Mouse (Mus musculus) MEL (cell line): ENCODE results near the gene Sertad2. TPM values are rescaled to one million over a fixed set of nuclear protein-coding genes. Genes with fewer than 3 reads are reported as not detected.

Experiments used
- DNase-seq: peaks from one replicate; pipeline ENCODE4 v3.0.0; 2011; ENCODE audit warnings: low read depth, low spot score
- H3K27ac ChIP-seq: 2 replicates; pipeline ENCODE4 v1.5.1; 2012; ENCODE audit warnings: low read depth, mild to moderate bottlenecking, control low read depth, low read length, moderate library complexity; ENCODE audit not compliant: control insufficient read depth
- H3K27me3 ChIP-seq, 2 experiments: fragments of 150-350 bp in 1 of 2; sonication (generic) in 1 of 2; 2 replicates each; pipeline ENCODE4 v1.6.1; 2012; ENCODE audit warnings: low read length in 2 of 2, mild to moderate bottlenecking in 2 of 2, improper control_type of control experiment in 1 of 2, moderate library complexity in 1 of 2; ENCODE audit not compliant: insufficient read depth in 2 of 2, control insufficient read depth in 1 of 2
- H3K36me3 ChIP-seq, 2 experiments: 2 replicates each; pipeline ENCODE4 v1.6.1; 2012 to 2014; ENCODE audit warnings: low read length in 2 of 2, improper control_type of control experiment in 1 of 2, inconsistent platforms in 1 of 2, mild to moderate bottlenecking in 1 of 2; ENCODE audit not compliant: insufficient read depth in 2 of 2, control insufficient read depth in 1 of 2
- H3K4me1 ChIP-seq, 2 experiments: fragments of 150-350 bp in 1 of 2; sonication (generic) in 1 of 2; 2 replicates each; pipeline ENCODE4 v1.6.1; 2012; ENCODE audit warnings: low read length in 2 of 2, improper control_type of control experiment in 1 of 2, mild to moderate bottlenecking in 1 of 2; ENCODE audit not compliant: insufficient read depth in 2 of 2, control insufficient read depth in 1 of 2
- H3K4me3 ChIP-seq, 2 experiments: fragments of 150-350 bp in 1 of 2; sonication (generic) in 1 of 2; 2 replicates each; pipeline ENCODE4 v1.5.1; 2012; ENCODE audit warnings: low read depth in 2 of 2, low read length in 2 of 2, mild to moderate bottlenecking in 2 of 2, moderate library complexity in 2 of 2, control low read depth in 1 of 2, improper control_type of control experiment in 1 of 2; ENCODE audit not compliant: control insufficient read depth in 1 of 2, insufficient read depth in 1 of 2
- H3K79me2 ChIP-seq: 2 replicates; pipeline ENCODE4 v1.6.1; 2012; ENCODE audit warnings: mild to moderate bottlenecking, low read length, moderate library complexity; ENCODE audit not compliant: control insufficient read depth, poor library complexity, insufficient read depth
- H3K9ac ChIP-seq: 2 replicates; pipeline ENCODE4 v1.6.1; 2012; ENCODE audit warnings: low read depth, mild to moderate bottlenecking, control low read depth, low read length, moderate library complexity; ENCODE audit not compliant: control insufficient read depth, poor library complexity, severe bottlenecking
- H3K9me3 ChIP-seq: fragments of 150-350 bp; sonication (generic); replicated peaks from 2 replicates; pipeline ENCODE4 v1.6.1; 2012; ENCODE audit warnings: mild to moderate bottlenecking, low read length, improper control_type of control experiment, moderate library complexity; ENCODE audit not compliant: insufficient read depth
- BHLHE40 ChIP-seq: IDR thresholded peaks from 2 replicates; pipeline ENCODE4 v1.6.1; 2012; ENCODE audit warnings: low read depth, mild to moderate bottlenecking, inconsistent platforms, low read length, improper control_type of control experiment, borderline replicate concordance
- CHD2 ChIP-seq: IDR thresholded peaks from 2 replicates; pipeline ENCODE4 v1.6.1; 2011; ENCODE audit warnings: low read length, improper control_type of control experiment
- CTCF ChIP-seq, 3 experiments: IDR thresholded peaks in 2 of 3; conservative IDR thresholded peaks in 1 of 3; 2 replicates each; pipeline ENCODE4 v1.5.1; 2011 to 2012; ENCODE audit warnings: low read length in 3 of 3, low read depth in 2 of 3, mild to moderate bottlenecking in 2 of 3, improper control_type of control experiment in 1 of 3, inconsistent platforms in 1 of 3, mixed read lengths in 1 of 3, moderate library complexity in 1 of 3; ENCODE audit not compliant: control insufficient read depth in 1 of 3, insufficient read depth in 1 of 3, poor library complexity in 1 of 3, severe bottlenecking in 1 of 3
- E2F4 ChIP-seq: IDR thresholded peaks from 2 replicates; pipeline ENCODE4 v1.6.1; 2011; ENCODE audit warnings: low read depth, low read length, improper control_type of control experiment, borderline replicate concordance
- ELF1 ChIP-seq: IDR thresholded peaks from 2 replicates; pipeline ENCODE4 v1.6.1; 2014; ENCODE audit warnings: low read depth, mild to moderate bottlenecking, inconsistent platforms, low read length, improper control_type of control experiment, moderate library complexity
- ETS1 ChIP-seq: IDR thresholded peaks from 2 replicates; pipeline ENCODE4 v1.6.1; 2012; ENCODE audit warnings: low read depth, mild to moderate bottlenecking, inconsistent platforms, low read length, improper control_type of control experiment, moderate library complexity
- GATA1 ChIP-seq: IDR thresholded peaks from 2 replicates; pipeline ENCODE4 v1.6.1; 2011; ENCODE audit warnings: low read depth, low read length, improper control_type of control experiment
- HCFC1 ChIP-seq: IDR thresholded peaks from 2 replicates; pipeline ENCODE4 v1.6.1; 2012; ENCODE audit warnings: low read depth, mild to moderate bottlenecking, inconsistent platforms, low read length, improper control_type of control experiment, moderate library complexity
- JUND ChIP-seq: IDR thresholded peaks from 2 replicates; pipeline ENCODE4 v1.6.1; 2011; ENCODE audit warnings: low read depth, mild to moderate bottlenecking, improper control_type of control experiment, low read length
- KAT2A ChIP-seq: conservative IDR thresholded peaks from 2 replicates; pipeline ENCODE4 v1.6.1; 2012; ENCODE audit warnings: low read depth, low read length, improper control_type of control experiment, inconsistent platforms
- MAFK ChIP-seq: IDR thresholded peaks from 2 replicates; pipeline ENCODE4 v1.6.1; 2011; ENCODE audit warnings: low read depth, mild to moderate bottlenecking, low read length, improper control_type of control experiment, borderline replicate concordance
- MEF2A ChIP-seq: IDR thresholded peaks from 2 replicates; pipeline ENCODE4 v1.6.1; 2014; ENCODE audit warnings: low read depth, mild to moderate bottlenecking, inconsistent platforms, low read length, improper control_type of control experiment; ENCODE audit not compliant: poor library complexity, insufficient replicate concordance, severe bottlenecking; ENCODE audit errors: extremely low read depth
- MXI1 ChIP-seq: IDR thresholded peaks from 2 replicates; pipeline ENCODE4 v1.6.1; 2011; ENCODE audit warnings: mild to moderate bottlenecking, low read depth, low read length, improper control_type of control experiment
- MYC ChIP-seq: IDR thresholded peaks from 2 replicates; pipeline ENCODE4 v1.6.1; 2011; ENCODE audit warnings: low read depth, mild to moderate bottlenecking, low read length, improper control_type of control experiment, moderate library complexity
- NELFE ChIP-seq: IDR thresholded peaks from 2 replicates; pipeline ENCODE4 v1.6.1; 2011; ENCODE audit warnings: low read depth, low read length, improper control_type of control experiment
- NRF1 ChIP-seq: IDR thresholded peaks from 2 replicates; pipeline ENCODE4 v1.6.1; 2014; ENCODE audit warnings: low read depth, mild to moderate bottlenecking, inconsistent platforms, low read length, improper control_type of control experiment, moderate library complexity; ENCODE audit not compliant: poor library complexity, insufficient read depth, severe bottlenecking
- RAD21 ChIP-seq: IDR thresholded peaks from 2 replicates; pipeline ENCODE4 v1.6.1; 2011; ENCODE audit warnings: mild to moderate bottlenecking, low read depth, low read length, improper control_type of control experiment
- RCOR1 ChIP-seq: IDR thresholded peaks from 2 replicates; pipeline ENCODE4 v1.6.1; 2012; ENCODE audit warnings: low read depth, mild to moderate bottlenecking, inconsistent platforms, low read length, improper control_type of control experiment
- SIN3A ChIP-seq: IDR thresholded peaks from 2 replicates; pipeline ENCODE4 v1.6.1; 2012; ENCODE audit warnings: low read length, improper control_type of control experiment, inconsistent platforms
- SMC3 ChIP-seq: IDR thresholded peaks from 2 replicates; pipeline ENCODE4 v1.6.1; 2011; ENCODE audit warnings: low read depth, low read length, improper control_type of control experiment
- TAL1 ChIP-seq: IDR thresholded peaks from 2 replicates; pipeline ENCODE4 v1.6.1; 2012; ENCODE audit warnings: mild to moderate bottlenecking, inconsistent platforms, low read length, moderate library complexity, mixed read lengths
- TBP ChIP-seq: IDR thresholded peaks from 2 replicates; pipeline ENCODE4 v1.8.0; 2011; ENCODE audit warnings: low read depth, low read length, improper control_type of control experiment
- UBTF ChIP-seq: IDR thresholded peaks from 2 replicates; pipeline ENCODE4 v1.6.1; 2012; ENCODE audit warnings: low read depth, mild to moderate bottlenecking, inconsistent platforms, low read length, improper control_type of control experiment, moderate library complexity, borderline replicate concordance; ENCODE audit not compliant: insufficient read depth
- USF1 ChIP-seq: IDR thresholded peaks from 2 replicates; pipeline ENCODE4 v1.6.1; 2014; ENCODE audit warnings: low read depth, mild to moderate bottlenecking, inconsistent platforms, low read length, improper control_type of control experiment, moderate library complexity
- USF2 ChIP-seq, 2 experiments: IDR thresholded peaks; 2 replicates each; pipeline ENCODE4 v1.6.1; 2011 to 2012; ENCODE audit warnings: improper control_type of control experiment in 2 of 2, low read length in 2 of 2, borderline replicate concordance in 1 of 2, inconsistent platforms in 1 of 2, low read depth in 1 of 2, mild to moderate bottlenecking in 1 of 2; ENCODE audit not compliant: insufficient read depth in 1 of 2
- ZC3H11A ChIP-seq: IDR thresholded peaks from 2 replicates; pipeline ENCODE4 v1.6.1; 2012; ENCODE audit warnings: low read depth, mild to moderate bottlenecking, inconsistent platforms, low read length, improper control_type of control experiment
- ZKSCAN1 ChIP-seq: IDR thresholded peaks from 2 replicates; pipeline ENCODE4 v1.6.1; 2012; ENCODE audit warnings: low read depth, mild to moderate bottlenecking, inconsistent platforms, low read length, improper control_type of control experiment, moderate library complexity
- ZMIZ1 ChIP-seq: IDR thresholded peaks from 2 replicates; pipeline ENCODE4 v1.6.1; 2012; ENCODE audit warnings: low read depth, mild to moderate bottlenecking, inconsistent platforms, low read length, improper control_type of control experiment, moderate library complexity
- ZNF384 ChIP-seq: IDR thresholded peaks from 2 replicates; pipeline ENCODE4 v1.6.1; 2012; ENCODE audit warnings: low read depth, mild to moderate bottlenecking, inconsistent platforms, low read length, improper control_type of control experiment
- polyA plus RNA-seq, 2 experiments: library from polyadenylated mRNA; stranded (reverse) in 1 of 2; unstranded in 1 of 2; fragments of >175 nt in 1 of 2; fragments of >200 nt in 1 of 2; gene quantifications; 2 replicates each; pipeline versions ENCODE4 v1.2.1 to v1.2.4; 2012; ENCODE audit warnings: low replicate concordance in 2 of 2, low read depth in 1 of 2; ENCODE audit not compliant: insufficient read length in 2 of 2, insufficient read depth in 1 of 2, missing spikeins in 1 of 2
- total RNA-seq: library from RNA; depleted of rRNA; stranded (reverse); fragments of 300-350 nt; gene quantifications from 2 replicates; pipeline ENCODE4 v1.2.3, GENCODE M21; 2012

The Sertad2 gene
- total and polyA plus RNA-seq, 3 experiments: 7.0 to 11.5 TPM; not detected in 1

DNA sequence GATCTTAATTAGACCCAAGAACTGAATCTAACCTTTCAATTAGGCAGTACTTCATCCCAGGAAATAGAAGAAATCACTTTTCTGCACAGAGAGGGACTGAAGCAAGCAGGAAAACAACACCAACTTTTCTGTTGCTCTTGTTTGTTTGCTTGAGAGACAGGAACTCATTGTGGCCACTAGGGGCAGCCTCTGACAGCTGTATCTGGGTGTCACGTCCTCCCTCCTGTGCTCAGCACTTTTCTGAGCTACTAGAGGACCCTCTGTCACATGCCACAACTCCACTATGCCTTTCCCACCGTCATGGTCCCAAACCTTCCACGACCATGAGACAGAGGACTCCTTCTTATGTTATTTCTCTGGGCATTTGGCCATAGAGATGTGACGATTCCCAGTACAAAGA is 118.6 kb downstream of the Sertad2 start:
- TF ChIP-seq ZMIZ1: no peak
- TF ChIP-seq RAD21: peak; percentile 86
- TF ChIP-seq ZNF384: no peak
- no peak for TF ChIP-seq HCFC1
- no peak for TF ChIP-seq MEF2A
- peak; percentile 59; the same call in 1 of the 2 replicates for TF ChIP-seq ZC3H11A
- no peak for TF ChIP-seq TBP
- TF ChIP-seq E2F4: no peak
- TF ChIP-seq NELFE: no peak
- TF ChIP-seq ZKSCAN1: no peak
- TF ChIP-seq USF1: no peak
- no peak for TF ChIP-seq USF2 (IDR thresholded peaks at IDR 0.05; ENCODE audit: borderline replicate concordance in 1 of 2, insufficient read depth in 1 of 2, low read depth in 1 of 2, low read length in 2 of 2)
- no peak for TF ChIP-seq SIN3A
- peak; percentile 50; the same call in 1 of the 2 replicates for TF ChIP-seq MAFK
- no peak for TF ChIP-seq MXI1
- TF ChIP-seq CHD2: no peak
- peak; percentile 88 to 96 (median 92) for TF ChIP-seq CTCF (IDR thresholded peaks at IDR 0.05 in 2 of 3, conservative IDR thresholded peaks at IDR 0.05 in 1 of 3; ENCODE audit: control insufficient read depth in 1 of 3, insufficient read depth in 1 of 3, low read depth in 2 of 3, low read length in 3 of 3, poor library complexity in 1 of 3, severe bottlenecking in 1 of 3)
- no peak for TF ChIP-seq ETS1
- TF ChIP-seq GATA1: no peak
- TF ChIP-seq NRF1: no peak
- no peak for TF ChIP-seq RCOR1
- peak; percentile 73 for TF ChIP-seq SMC3
- no peak for TF ChIP-seq TAL1
- no peak for TF ChIP-seq BHLHE40
- no peak for TF ChIP-seq UBTF
- no peak for TF ChIP-seq KAT2A
- no peak for TF ChIP-seq JUND
- TF ChIP-seq ELF1: no peak
- TF ChIP-seq MYC: no peak
- no peak overlapping the region for H3K4me3 ChIP-seq
- H3K9me3 ChIP-seq: no peaks in the 10 kb centered on the region
- H3K27me3 ChIP-seq: no peaks in the 10 kb centered on the region
- no peak overlapping the region for H3K27ac ChIP-seq
- H3K36me3 ChIP-seq: no peaks in the 10 kb centered on the region; a peak in 1 of 4 replicates
- peak; percentile 84 for DNase-seq
- no peaks in the 10 kb centered on the region for H3K79me2 ChIP-seq
- H3K4me1 ChIP-seq: no peaks in the 10 kb centered on the region
- H3K9ac ChIP-seq: no peak overlapping the region
